Mouse (Mus musculus) liver, adult 2 months (tissue): ENCODE measurements around the gene Rgs17.

Source experiments
- CTCF ChIP-seq: fragments of 200-500 bp; IDR thresholded peaks from 2 replicates; pipeline ENCODE4 v1.5.1; 2011; ENCODE audit warnings: low read depth, low read length, control low read depth
- POLR2A ChIP-seq: fragments of 200-500 bp; IDR thresholded peaks from 2 replicates; pipeline ENCODE4 v1.6.1; 2011; ENCODE audit warnings: low read length, control low read depth; ENCODE audit not compliant: insufficient read depth; ENCODE audit errors: extremely low read depth

DNA sequence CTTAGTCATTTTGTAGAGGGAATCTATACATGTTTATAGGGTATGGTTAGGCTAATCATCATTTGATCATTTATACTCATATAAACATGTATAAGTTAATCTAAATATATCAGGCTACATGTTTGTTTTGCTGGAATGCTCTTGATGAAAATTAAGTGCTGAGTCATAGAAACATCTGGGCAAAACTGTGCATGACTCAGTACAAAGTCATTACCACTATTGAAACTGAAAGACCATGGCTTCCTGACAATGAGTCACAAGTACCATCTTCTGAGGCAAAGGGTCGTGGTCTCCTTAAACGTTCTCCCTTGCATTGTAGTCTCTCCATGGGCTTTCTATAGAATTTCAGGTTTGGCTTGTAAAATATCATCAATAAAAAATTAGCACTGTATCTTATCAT lies 45.5 kb upstream of the Rgs17 start:
- TF ChIP-seq CTCF, result no peak
- TF ChIP-seq POLR2A, result no peak
